Mouse (Mus musculus) layer of hippocampus, adult 8-10 months (tissue): ENCODE results near the gene 1700029F12Rik. TPM values are rescaled to one million over a fixed set of nuclear protein-coding genes. Genes with fewer than 3 reads are reported as not detected.
A peak's percentile ranks its signal among the peaks of the same experiment; 100 is the strongest.
"Not testable (repeated sequence)": the region's sequence is repeated elsewhere in the genome, so short reads cannot be mapped to it uniquely, and the experiment has no call there.

Source experiments
- DNase-seq, 2 experiments: peaks; one replicate each; pipeline ENCODE4 v3.0.0; 2022; ENCODE audit warnings: low spot score in 2 of 2
- total RNA-seq, 4 experiments: library from RNA; stranded (reverse); gene quantifications; 2 replicates each; pipeline ENCODE4 v1.2.4; 2022

The 1700029F12Rik gene
- not detected for total RNA-seq

DNA sequence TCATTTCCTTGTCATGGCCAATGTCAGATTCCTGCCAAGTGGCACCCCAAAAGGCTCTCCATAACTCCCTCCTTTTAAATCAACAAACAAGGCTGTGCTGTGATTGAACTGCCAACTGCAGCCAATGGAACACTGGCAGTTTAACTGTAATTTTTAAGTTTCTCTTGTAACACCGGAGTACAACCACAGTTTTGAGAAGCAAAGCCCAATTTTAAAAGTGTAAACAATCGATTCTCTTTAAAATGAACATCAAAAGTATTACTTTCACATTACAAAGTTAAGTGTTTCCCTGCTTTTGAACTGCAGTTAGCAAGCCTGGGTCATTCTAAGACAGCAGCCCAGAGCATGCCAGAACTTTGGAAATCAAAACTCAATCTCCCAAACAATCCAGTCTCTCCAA, at the start of gene 1700029F12Rik:
Gene 1700029F12Rik, minus strand, starts transcription at position 101 of the 400 bp plus-strand sequence.
- no peak for DNase-seq

DNA sequence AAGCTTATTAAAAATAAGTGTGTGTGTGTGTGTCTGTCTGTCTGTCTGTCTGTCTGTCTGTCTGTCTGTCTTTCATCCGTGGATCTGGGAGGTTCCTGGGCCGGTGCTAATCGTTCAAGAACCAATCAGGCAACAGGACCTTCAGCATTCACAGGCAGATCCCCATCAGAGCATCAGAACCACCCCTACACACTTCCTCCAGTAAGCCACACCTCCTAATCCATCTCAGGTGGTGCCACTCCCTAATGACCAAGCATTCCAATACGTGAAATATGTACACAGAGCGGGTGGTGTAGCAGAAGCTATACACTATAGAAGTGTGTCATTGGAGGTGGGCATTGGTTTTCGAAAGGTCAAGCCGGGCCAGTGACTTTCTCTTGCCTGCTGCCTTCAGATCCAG, 48.3 kb upstream of the 1700029F12Rik start:
- no peak for DNase-seq

DNA sequence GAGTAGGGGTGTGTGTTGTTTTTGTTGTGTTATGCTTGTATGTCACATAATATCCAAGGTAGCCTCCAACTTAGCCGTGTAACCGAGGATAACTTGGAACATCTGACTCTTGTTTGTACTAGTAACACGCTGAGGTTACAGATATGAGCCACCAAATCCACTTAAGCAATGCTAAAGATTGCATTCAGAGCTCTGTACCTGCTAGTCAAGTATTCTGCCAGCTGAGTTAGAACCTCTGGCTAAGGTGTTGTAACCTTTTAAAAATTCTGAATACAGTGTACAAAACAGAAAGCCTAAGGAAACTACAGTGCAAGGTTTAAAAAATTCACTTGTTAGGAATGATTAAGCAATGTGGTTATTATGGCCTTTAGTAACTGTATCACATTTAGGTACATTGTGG, 46.5 kb upstream of the 1700029F12Rik start:
- DNase-seq, result no peak

DNA sequence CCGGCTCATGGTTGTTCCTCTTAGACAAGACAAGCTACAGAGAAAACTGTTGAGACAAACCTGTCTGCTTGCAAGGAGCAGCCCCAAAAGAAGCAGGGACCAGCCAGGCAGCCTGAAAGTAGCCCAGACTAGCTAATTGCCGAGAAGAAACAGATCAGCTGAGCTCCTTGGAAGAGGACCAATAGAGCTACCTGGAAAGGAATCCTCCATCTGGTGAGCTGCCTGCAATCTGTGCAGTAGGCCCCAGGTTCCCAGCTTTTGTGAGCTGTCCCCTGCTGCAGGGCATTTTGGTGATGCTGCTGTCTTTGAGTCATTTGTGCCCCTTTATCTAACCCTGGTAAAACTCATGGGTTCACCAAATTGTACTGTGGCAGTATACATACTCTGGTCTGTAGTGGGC, 46.0 kb upstream of the 1700029F12Rik start:
- no peak for DNase-seq

DNA sequence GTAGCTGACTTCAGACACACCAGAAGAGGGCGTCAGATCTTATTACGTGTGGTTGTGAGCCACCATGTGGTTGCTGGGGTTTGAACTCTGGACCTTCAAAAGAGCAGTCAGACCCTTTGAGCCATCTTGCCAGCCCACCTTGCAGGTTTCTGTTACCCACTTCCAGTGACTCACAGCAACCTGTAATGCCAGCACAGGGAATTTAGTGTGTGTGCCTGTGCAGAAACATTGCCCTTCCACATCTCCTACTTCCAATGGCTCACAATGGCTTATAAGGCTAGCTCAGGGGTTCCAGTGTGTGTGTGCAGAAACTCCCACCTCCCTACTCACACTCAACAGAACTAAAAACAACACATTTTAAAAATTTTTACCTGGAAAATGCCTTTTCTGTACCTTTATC, 43.4 kb upstream of the 1700029F12Rik start:
- DNase-seq, result no peak

DNA sequence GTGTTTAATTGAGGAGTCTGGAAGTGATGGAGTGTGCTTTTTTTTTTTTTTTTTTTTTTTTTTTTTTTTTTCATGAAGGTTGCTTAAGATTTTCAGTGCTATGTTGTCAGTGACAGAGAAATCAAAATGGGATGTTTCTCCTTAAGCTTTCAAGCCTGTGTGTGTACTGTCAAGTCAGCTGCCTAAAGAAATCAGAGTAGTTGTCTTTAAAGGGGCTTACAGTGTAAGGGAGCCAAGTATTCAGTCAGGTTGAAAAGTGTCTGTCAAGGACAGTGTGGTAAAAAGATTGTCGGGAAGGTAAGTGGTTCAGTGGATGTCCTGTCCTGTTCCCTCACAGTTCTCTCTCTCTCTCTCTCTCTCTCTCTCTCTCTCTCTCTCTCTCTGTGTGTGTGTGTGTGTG, 39.3 kb upstream of the 1700029F12Rik start:
- DNase-seq, result no peak

DNA sequence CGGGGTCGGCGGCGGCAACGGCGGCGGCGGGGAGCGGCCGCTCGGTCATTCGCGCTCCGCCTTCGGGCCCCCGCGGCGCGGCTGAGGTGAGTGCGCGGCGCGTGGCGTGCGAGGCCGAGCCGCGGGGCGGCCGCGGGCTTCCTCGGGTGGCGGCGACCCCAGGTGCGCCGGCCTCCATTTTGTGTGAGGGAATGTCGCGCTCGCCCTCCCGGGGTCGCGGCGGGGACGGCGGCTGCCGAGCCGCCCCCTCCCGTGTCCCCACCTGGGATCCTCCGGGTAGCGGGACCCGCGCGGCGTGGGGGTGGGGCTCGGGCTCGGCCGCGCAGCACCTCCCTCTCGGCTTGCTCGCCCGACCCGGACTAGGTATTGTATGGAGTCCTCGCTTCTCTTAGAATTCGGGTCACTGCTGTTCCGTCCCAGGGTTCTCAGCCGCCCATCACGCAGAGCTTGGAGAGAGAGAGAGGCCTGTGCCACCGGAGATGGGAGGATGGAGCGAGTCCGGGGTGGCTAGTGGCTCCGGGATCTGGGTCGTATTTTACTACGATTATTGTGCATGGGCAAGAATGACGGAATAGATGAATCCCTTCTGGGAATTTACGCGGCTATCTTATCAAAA, 37.6 kb upstream of the 1700029F12Rik start:
- peak in 1 of 2 experiments; percentile 35 for DNase-seq

DNA sequence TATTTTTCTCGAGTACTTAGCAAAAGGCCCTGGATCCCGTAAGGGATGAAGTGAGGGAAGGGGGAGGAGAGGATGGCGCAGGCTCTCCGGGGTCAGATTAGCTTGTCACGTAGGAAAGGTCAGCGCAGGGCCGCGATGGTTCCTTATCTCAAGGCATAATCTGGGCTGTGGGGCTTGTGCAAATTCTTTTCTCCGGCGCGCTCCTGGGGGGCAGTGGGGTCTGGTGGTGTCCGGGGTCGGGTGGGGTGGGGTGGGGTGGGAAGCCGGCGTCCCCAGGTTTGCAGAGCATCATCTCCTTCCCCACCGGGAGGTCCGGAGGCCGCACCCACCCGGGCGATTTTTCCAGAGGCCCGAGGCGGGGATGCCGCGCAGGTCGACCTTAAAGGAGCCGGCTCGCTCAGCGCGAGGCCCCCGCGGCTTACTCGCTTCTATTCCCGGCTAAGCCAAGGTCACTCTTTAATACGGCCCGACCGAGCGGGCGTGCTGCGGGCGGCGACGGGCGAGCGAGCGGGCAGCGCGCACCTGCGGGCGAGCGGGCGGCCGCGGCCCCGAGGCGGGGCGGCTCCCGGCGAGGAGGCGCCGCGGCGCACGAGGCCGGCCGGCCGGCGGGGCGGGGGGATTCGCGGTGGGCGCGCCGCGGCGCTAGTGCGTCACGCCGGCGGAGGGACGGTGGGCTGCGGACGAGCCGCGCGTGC, 36.9 kb upstream of the 1700029F12Rik start:
- DNase-seq, result no peak

DNA sequence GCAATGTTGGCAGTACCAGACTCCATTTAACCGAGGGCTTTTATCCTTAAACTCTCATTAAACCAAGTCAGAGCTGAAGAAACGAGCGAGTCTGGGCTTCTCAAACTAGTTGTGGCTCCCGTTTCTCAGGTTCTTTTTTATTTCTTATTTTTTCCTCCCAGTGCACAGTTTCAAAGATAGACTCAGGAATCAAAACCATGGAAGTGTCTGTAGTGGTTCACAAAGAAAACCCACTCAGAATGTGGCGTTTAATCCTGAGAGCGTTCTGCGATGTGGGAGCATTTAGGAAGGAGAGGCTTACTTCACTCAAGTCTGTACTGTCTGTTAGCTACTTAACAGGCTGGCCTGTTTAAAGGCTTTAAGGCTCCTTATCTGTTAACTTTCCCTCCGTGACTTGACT, 34.0 kb upstream of the 1700029F12Rik start:
- DNase-seq, result no peak

DNA sequence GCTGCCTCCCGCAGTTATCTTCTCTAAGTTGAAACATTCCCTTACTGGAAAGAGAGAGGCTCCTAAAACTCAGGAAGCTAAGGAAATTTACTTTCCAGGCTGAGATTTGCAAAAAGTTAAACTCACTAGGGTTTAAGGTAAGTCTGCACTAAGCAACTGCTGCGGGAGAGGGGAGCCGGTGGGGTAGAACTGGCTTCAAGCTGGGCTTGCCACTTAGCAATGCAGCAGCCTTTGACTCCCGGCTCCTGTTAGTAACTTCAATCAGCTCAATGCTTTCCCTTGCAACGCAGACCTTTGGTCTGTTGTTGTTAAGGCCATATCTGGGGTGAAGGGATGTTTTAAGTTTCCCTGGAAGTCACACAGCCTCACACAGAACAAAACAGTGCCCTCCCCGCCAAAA, 33.5 kb upstream of the 1700029F12Rik start:
- no peak for DNase-seq

DNA sequence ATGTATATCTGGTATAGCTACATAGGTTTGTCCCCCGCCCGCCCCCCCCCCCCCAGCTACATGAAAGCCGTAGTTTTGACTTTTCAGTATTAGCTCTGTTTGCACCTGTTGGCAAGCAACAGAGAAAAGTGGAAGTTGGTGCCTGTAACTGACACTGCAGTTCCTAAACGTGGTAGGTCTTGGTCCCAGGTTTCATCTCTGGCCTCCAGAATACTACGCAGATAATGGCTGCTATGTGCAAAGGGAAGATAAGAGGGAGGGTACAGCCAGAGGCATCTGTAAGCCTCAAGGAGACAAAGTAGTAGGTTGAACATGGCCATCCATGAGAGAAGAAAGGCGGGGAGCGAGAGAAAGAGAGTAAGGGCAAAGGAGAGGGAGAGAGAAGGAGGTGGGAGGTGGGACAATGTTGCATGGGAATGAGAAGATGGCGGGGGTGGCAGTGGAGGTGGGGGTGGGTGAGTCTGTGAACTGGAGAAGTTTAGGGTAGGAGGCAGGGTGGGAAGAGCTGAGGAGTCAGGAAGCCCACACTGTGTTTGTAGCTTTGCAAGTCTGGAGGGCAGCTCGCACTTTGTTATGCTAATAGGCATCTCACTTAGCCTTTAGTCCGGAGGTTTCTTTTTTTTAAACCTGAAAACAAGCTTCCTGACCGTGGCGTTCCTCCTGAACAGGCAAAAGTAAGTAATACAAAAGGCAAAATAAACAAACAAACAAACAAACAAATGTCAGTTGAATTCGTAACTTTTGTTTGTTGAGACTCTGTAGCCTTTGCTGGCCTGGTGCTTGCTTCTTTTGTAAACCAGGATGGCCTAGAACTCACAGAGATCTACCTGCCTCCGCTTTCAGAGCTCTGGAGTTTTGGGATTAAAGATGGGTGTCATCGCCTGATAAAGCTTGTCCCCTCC, 32.7 kb upstream of the 1700029F12Rik start, which contains the start of gene Fam169a:
Gene Fam169a, plus strand, starts transcription at position 638 of the 902 bp plus-strand sequence.
- no peak for DNase-seq

DNA sequence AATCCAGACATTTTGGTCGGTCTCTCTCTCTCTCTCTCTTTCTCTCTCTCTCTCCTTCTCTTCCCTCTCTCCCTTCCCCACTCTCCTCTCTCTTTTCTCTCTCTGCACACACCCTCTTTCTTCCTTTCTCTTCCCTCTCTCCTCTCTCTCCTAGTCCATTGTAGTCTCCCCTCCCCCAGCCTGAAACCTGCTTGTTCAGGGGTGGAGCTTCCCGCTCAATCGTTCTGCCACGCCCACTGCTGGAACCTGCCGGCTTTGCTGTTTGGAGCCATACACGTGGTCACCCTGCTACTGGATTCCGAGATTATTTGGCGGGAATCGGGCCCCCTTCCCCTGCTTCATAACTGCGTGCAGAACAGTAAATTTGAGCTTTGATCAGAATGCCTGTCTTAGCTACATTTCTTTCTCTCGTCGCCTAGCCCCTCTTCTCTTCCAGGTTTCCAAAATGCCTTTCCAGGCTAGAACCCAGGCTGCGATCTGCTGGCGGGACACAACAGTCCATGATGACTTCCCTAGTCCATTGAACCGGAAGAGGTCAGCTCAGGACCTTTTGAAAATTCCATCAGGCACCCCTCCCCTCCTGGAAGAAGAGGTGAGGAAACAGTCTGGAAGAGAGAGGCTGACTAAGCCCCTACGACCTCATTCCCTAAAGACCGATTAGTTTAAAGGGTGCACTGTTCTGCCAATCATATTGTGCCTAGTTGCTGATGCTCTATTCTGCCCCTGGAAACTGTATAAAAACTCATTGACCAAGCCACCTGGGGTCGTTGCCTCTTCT, 30.9 kb upstream of the 1700029F12Rik start:
- not testable (repeated sequence) for DNase-seq

DNA sequence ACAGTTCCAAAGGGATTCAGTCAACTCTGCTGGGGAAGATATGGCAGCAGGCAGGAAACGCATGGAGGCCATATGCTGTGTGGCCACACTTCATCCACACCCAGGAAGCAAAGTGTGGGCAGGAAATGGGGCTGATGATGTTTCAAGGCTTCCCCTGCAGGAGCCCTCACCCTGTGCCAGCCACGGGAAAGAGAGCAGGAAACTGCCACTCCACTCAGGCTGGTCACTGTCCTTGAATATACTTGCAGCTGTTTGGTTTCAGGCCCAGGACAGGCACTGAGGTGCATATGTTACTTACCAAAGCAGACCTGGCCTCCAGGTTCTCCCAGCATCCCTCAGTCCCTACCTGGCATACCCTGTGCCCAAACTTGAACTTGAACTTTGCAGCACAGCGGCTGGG, 30.3 kb upstream of the 1700029F12Rik start:
- no peak for DNase-seq

DNA sequence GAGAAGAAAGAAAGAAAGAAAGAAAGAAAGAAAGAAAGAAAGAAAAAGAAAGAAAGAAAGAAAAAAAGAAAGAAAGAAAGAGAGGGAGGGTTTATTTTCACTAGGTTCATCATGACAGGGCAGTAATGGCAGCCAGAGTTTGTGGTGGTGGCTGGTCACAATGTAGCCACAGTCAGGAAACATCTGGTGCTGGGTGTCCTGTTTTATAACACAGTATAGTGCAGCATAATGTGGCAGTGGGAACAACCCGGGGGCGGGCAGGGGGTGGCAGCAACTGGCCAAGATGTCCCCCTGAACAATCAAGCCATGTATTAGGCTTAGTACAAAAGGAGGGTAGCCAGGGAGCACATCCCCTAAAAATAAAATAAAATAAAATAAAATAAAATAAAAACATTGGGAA, 29.3 kb upstream of the 1700029F12Rik start:
- DNase-seq, result no peak

DNA sequence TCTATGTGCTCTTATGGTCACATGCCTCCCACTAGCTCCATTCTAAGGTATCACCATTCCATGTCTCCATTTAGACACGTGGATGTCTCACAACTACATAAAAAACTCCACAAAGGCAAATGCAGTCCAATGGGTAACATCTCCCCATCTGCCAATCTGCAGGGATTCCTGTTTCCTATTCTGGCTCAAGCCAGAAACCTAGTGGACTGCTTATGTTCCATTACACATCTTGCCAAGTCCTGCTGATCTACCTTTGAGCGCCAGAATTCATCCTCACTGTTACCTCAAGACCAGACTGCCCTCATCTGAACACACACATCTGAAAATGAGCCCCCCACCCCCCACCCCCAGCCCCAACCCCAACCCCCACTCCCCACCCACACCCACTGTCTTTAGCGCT, 28.0 kb upstream of the 1700029F12Rik start:
- DNase-seq, result no peak

DNA sequence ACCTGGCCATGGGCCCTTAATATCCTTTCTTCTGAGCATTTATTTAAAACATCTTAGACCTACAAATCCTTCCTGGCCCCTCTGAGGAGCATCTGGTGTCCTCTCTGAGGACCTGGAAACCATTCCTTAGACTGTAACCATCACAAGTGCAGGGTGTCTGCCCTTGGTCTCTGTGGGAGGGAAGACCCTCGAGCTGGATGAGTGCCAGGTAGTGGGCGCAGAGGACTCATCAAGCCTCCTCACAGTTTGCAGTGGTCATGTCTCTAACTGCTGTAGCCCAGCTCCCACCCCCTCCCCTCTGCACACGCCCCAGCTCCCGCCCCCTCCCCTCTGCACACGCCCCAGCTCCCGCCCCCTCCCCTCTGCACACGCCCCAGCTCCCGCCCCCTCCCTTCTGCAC, 26.2 kb upstream of the 1700029F12Rik start:
- DNase-seq, result no peak

DNA sequence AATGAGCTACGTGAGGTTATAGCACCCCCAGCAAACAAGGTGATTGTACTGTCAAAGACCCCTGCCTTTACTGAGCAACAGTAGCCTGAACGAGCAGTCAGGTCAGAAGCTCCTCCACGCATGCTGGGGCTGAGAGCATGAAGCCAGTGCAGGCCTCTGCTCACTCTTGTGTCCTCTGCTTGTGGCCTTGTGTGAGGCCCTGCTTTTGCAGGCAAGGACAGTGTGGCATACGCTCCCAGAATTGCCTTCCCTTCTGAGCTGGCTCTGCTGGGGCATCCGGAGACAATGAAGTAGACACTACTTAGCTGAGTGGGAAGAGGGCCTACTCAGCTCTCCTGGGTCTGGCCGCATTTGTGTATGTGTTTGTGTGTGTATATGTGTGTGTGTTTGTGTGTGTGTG, 25.6 kb upstream of the 1700029F12Rik start:
- no peak for DNase-seq

DNA sequence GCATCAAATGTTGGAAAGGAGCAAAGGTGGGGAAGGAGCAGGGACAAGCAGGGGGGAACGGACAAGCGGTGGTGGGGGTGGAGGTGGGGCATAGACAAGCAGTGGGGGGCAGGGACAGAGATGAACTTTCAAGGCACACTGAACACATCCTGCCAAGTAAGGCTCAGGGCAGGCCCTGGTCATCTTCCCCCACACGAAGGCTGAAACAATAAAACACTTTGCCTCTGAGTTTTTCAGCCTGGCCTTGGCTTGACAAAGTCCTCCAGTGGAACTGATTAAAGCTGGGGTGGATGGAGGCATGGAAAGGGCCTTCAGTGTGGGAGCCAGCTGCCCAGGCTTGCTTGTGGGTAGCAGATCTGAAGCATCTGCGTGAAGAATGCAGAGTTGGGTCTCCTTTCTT, 23.7 kb upstream of the 1700029F12Rik start:
- no peak for DNase-seq

DNA sequence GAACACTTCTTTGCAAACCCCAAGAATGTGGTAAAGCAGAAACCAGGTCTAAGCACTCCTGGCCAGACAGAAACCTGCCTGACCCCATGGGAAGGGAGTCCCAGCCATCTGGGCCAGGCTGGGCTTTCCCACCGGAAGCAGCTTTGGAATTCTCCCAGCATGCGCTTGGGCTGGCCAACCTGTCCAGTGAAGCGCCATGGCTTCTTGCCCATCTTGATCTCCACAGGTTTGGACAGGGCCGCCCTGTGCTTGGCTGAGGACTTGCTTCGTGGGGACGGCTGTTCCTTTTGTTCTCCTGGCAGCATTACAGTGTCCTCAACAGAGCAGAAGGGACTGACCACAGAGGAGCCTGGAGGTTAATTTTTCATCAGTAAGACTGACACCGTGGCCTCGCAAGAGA, 19.7 kb upstream of the 1700029F12Rik start:
- DNase-seq, result no peak

DNA sequence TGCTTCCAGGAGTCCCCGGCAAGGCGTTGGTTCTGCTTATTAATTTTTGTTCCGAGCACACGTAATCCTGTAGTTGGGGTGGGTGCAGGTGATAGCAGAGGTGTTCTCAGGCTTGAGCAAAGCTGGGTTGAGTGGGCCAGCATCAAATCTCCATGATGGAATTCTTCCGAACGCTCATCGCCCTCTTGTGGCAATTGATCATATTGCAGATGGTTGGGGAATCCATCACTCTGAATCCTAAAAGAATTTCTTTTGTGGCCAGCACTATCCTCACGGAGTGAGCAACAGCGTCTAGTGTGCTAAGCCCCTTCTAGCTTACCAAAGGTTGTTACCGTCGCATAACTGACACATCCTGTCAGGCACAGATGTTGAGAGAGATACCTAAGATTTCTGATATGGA, 18.5 kb upstream of the 1700029F12Rik start:
- peak; percentile 33 to 76 for DNase-seq

DNA sequence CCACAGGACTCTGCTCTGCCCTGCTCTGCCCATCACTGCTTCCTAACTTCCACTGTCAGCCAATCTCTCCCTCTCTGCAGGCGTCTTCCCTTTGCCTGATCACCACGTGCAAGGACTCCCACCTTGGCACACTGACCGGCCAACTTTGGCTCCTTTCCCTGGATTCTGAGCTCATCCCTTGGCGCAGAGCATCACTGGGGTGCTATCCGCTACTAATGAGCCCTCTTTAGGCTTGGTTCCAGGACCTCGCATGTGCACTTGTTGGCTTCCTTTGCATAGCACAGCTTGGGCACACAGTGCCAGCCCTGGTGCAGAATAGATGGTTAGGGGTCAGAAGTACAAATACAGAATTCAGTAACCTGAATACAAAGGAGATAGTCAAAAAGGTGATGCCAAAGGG, 17.0 kb upstream of the 1700029F12Rik start:
- peak in 1 of 2 experiments; percentile 41 for DNase-seq
